ENCODE assay signal across 9 mouse cellular contexts in the genomic region with DNA sequence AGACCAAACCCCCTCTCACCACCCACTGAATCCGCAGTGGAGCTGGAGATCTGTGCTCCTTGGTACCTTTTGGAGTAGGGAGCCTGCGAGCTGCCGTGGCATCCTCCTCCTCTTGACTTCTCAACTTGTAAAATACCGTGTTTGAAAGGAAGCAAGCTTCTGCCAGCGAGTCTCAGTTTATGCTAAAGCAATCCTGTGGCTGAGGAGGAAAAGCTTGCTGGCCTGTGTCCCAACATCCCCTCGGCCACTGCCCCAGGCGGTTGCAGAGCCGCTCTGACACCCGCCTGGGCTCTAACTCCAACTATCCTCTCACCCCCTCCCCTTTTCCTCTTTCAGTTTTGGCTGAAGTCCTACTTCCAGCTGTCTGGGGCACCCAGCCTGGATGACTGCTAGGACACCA. TPM values are rescaled to one million over a fixed set of nuclear protein-coding genes. Genes with fewer than 3 reads are reported as not detected.
A peak's percentile ranks its signal among the peaks of the same experiment; 100 is the strongest.
DNase-seq lines count a peak whose midpoint lies in the region; ATAC-seq and TF ChIP-seq lines count a peak whose summit lies in the region.
"Had no signal": no experiment of that assay in that cellular context is flagged by ENCODE, and none has a peak within 500 bp of the region (broad histone marks: within the 10 kb centered on the region; RNA-seq: fewer than 3 reads in every experiment).

No protein-coding gene starts in this region.

- whole genome bisulfite sequencing in kidney, embryonic 15.5 days: 2% methylated on average over 9 of the region's 9 CpGs
- WGBS in embryonic facial prominence, embryonic 12.5 days: 3% methylated on average over 9 of the region's 9 CpGs
- 7% methylated on average over 9 of the region's 9 CpGs for WGBS in hindbrain, embryonic 12.5 days
- 2% methylated on average over 9 of the region's 9 CpGs for WGBS in liver, postnatal 0 days (ENCODE audit: insufficient replicate concordance)
- WGBS in stomach, embryonic 16.5 days: 5% methylated on average over 9 of the region's 9 CpGs

- H3K27ac ChIP-seq in kidney, embryonic 15.5 days: no peak overlapping the region
- peak overlapping the region; percentile 65; the same call in 1 of the 2 replicates for H3K27ac ChIP-seq in embryonic facial prominence, embryonic 12.5 days
- H3K27ac ChIP-seq in hindbrain, embryonic 12.5 days: no peak overlapping the region
- no peak overlapping the region; the same call in 1 of the 2 replicates for H3K27ac ChIP-seq in liver, postnatal 0 days (ENCODE audit: low read depth)
- peak overlapping the region; percentile 64 for H3K27ac ChIP-seq in stomach, embryonic 16.5 days (ENCODE audit: low read length)

- TF ChIP-seq EP300 in liver, postnatal 0 days (IDR thresholded peaks at IDR 0.05; ENCODE audit: low read depth): no peak

- ATAC-seq in kidney, embryonic 15.5 days (replicated peaks; ENCODE audit: low FRiP score): peak; percentile 49
- no peak for ATAC-seq in embryonic facial prominence, embryonic 12.5 days (ENCODE audit: insufficient number of reproducible peaks, insufficient read depth, low FRiP score, low TSS enrichment)
- ATAC-seq in hindbrain, embryonic 12.5 days (ENCODE audit: low FRiP score): 0 out of 2 replicates have a peak, but pooled peaks have one; percentile 33
- ATAC-seq in liver, postnatal 0 days: no peak
- peak; percentile 52; the same call in 1 of the 2 replicates for ATAC-seq in stomach, embryonic 16.5 days (ENCODE audit: insufficient read depth, low FRiP score)

- H3K36me3 ChIP-seq in kidney, embryonic 15.5 days: no peaks in the 10 kb centered on the region
- H3K36me3 ChIP-seq in embryonic facial prominence, embryonic 12.5 days: no peaks in the 10 kb centered on the region
- no peaks in the 10 kb centered on the region for H3K36me3 ChIP-seq in hindbrain, embryonic 12.5 days
- no peaks in the 10 kb centered on the region for H3K36me3 ChIP-seq in liver, postnatal 0 days (replicated peaks; ENCODE audit: insufficient read depth, low read length)
- no peaks in the 10 kb centered on the region for H3K36me3 ChIP-seq in stomach, embryonic 16.5 days (ENCODE audit: control insufficient read depth, insufficient read depth, low read length)

- H3K27me3 ChIP-seq in kidney, embryonic 15.5 days: no peaks in the 10 kb centered on the region
- H3K27me3 ChIP-seq in embryonic facial prominence, embryonic 12.5 days: 0 out of 2 replicates have a peak, but pooled peaks cover 2% of the 10 kb centered on the region
- peaks cover 4% of the 10 kb centered on the region for H3K27me3 ChIP-seq in hindbrain, embryonic 12.5 days
- H3K27me3 ChIP-seq in liver, postnatal 0 days (ENCODE audit: insufficient read depth, low read length): peaks cover 4% of the 10 kb centered on the region; the same call in 1 of the 2 replicates
- H3K27me3 ChIP-seq in stomach, embryonic 16.5 days (ENCODE audit: control insufficient read depth, insufficient read depth, low read length): no peaks in the 10 kb centered on the region

- H3K4me1 ChIP-seq in kidney, embryonic 15.5 days: peaks cover 36% of the 10 kb centered on the region
- H3K4me1 ChIP-seq in embryonic facial prominence, embryonic 12.5 days: peaks cover 23% of the 10 kb centered on the region
- peaks cover 15% of the 10 kb centered on the region for H3K4me1 ChIP-seq in hindbrain, embryonic 12.5 days
- peaks cover 6% of the 10 kb centered on the region for H3K4me1 ChIP-seq in liver, postnatal 0 days (ENCODE audit: insufficient read depth)
- H3K4me1 ChIP-seq in stomach, embryonic 16.5 days (ENCODE audit: control insufficient read depth, insufficient read depth, low read length): peaks cover 21% of the 10 kb centered on the region; the same call in 1 of the 2 replicates

- H3K4me2 ChIP-seq in kidney, embryonic 15.5 days: peak overlapping the region; percentile 82
- peak overlapping the region; percentile 88 for H3K4me2 ChIP-seq in embryonic facial prominence, embryonic 12.5 days (replicated peaks)
- peak overlapping the region; percentile 82 for H3K4me2 ChIP-seq in hindbrain, embryonic 12.5 days (replicated peaks)
- peak overlapping the region; percentile 53 for H3K4me2 ChIP-seq in liver, postnatal 0 days (ENCODE audit: low read depth, low read length)
- peak overlapping the region; percentile 82 for H3K4me2 ChIP-seq in stomach, embryonic 16.5 days (ENCODE audit: low read depth, low read length)

- no peak for DNase-seq in kidney, adult 11 months
- peak; percentile 17 for DNase-seq in liver, postnatal 0 days
- no peak for DNase-seq in right cerebral cortex, postnatal 36 days (ENCODE audit: low spot score in 2 of 2)
- DNase-seq in adrenal gland, postnatal 4 days (ENCODE audit: low spot score in 2 of 2): no peak

- TF ChIP-seq CTCF in liver, postnatal 0 days (IDR thresholded peaks at IDR 0.05; ENCODE audit: low read depth): no peak

- H3K9ac ChIP-seq in kidney, embryonic 15.5 days: peak overlapping the region; percentile 38
- H3K9ac ChIP-seq in embryonic facial prominence, embryonic 12.5 days: peak overlapping the region; percentile 53
- H3K9ac ChIP-seq in hindbrain, embryonic 12.5 days: peak overlapping the region; percentile 44
- H3K9ac ChIP-seq in liver, postnatal 0 days (replicated peaks): peak overlapping the region; percentile 26; the same call in 1 of the 2 replicates
- H3K9ac ChIP-seq in stomach, embryonic 16.5 days (ENCODE audit: low read length): peak overlapping the region; percentile 70

- no peaks in the 10 kb centered on the region for H3K9me3 ChIP-seq in kidney, embryonic 15.5 days (replicated peaks)
- H3K9me3 ChIP-seq in embryonic facial prominence, embryonic 12.5 days: no peaks in the 10 kb centered on the region
- H3K9me3 ChIP-seq in hindbrain, embryonic 12.5 days (replicated peaks): no peaks in the 10 kb centered on the region
- H3K9me3 ChIP-seq in liver, postnatal 0 days (ENCODE audit: low read length): no peaks in the 10 kb centered on the region
- H3K9me3 ChIP-seq in stomach, embryonic 16.5 days (replicated peaks; ENCODE audit: control insufficient read depth, low read length): no peaks in the 10 kb centered on the region

- peak overlapping the region; percentile 43 for H3K4me3 ChIP-seq in kidney, embryonic 15.5 days (replicated peaks)
- H3K4me3 ChIP-seq in embryonic facial prominence, embryonic 12.5 days: peak overlapping the region; percentile 44
- H3K4me3 ChIP-seq in hindbrain, embryonic 12.5 days: peak overlapping the region; percentile 34
- peak overlapping the region; percentile 25 for H3K4me3 ChIP-seq in liver, postnatal 0 days (ENCODE audit: low read depth, low read length)
- H3K4me3 ChIP-seq in stomach, embryonic 16.5 days (replicated peaks; ENCODE audit: low read length): peak overlapping the region; percentile 42

RNA-seq across cellular contexts. Expression of gene Col24a1, which starts 0.9 kb away (rescaled TPM):
- 2.8 and 3.1 TPM in 2 replicates for polyA plus RNA-seq in kidney, embryonic 15.5 days (2015; fragmentation: Nextera tagmentation; extraction: Ambion mirVana)
- 3.5 and 4.6 TPM in 2 replicates for polyA plus RNA-seq in embryonic facial prominence, embryonic 12.5 days (2016; fragmentation: Nextera tagmentation; extraction: Ambion mirVana)
- 0.85 and 2.1 TPM in 2 replicates for polyA plus RNA-seq in hindbrain, embryonic 12.5 days (2016; fragmentation: Nextera tagmentation; extraction: Ambion mirVana)
- polyA plus RNA-seq in liver, postnatal 0 days (2015; fragmentation: Nextera tagmentation; extraction: Ambion mirVana): 0.21 and 0.33 TPM in 2 replicates
- polyA plus RNA-seq in stomach, embryonic 16.5 days (2015; fragmentation: Nextera tagmentation; extraction: Ambion mirVana): 2.6 and 4.3 TPM in 2 replicates
- 1 to 10 TPM; 1.1 to 1.9 TPM for total RNA-seq in adrenal gland, postnatal 4 days (2021)
- total RNA-seq: hematopoietic stem cell, adult 5-6 weeks had no signal

Comparison
In these comparisons a context has a peak if more than half of its experiments do, and no peak if none do; other contexts are left out.
1. ATAC-seq: peak in kidney, embryonic 15.5 days (single experiment), hindbrain, embryonic 12.5 days (single experiment) and stomach, embryonic 16.5 days (single experiment); none in embryonic facial prominence, embryonic 12.5 days (single experiment) and liver, postnatal 0 days (single experiment).
2. H3K27ac ChIP-seq: peak in embryonic facial prominence, embryonic 12.5 days (single experiment) and stomach, embryonic 16.5 days (single experiment); none in kidney, embryonic 15.5 days (single experiment), hindbrain, embryonic 12.5 days (single experiment) and liver, postnatal 0 days (single experiment).
3. Peak in every context shown above with its lines, with median percentiles within 50 percentile points of each other: H3K4me2 ChIP-seq, H3K4me3 ChIP-seq and H3K9ac ChIP-seq.